Mouse (Mus musculus) limb, embryonic 13.5 days (tissue): ENCODE measurements around the gene Ntng1. TPM values are rescaled to one million over a fixed set of nuclear protein-coding genes. Genes with fewer than 3 reads are reported as not detected.

ENCODE experiments used
- ATAC-seq: fragments of 200-750 bp; cut with Nextera tagmentation; 2 replicates; pipeline ENCODE4 v1.8.0; 2017; ENCODE audit warnings: low read depth, moderate number of reproducible peaks, moderate TSS enrichment; ENCODE audit not compliant: low FRiP score
- H3K27ac ChIP-seq: fragments of 300-500 bp; sonication (generic); 2 replicates; pipeline ENCODE4 v1.5.1; 2015; ENCODE audit warnings: inconsistent platforms, mild to moderate bottlenecking, moderate library complexity
- H3K27me3 ChIP-seq: fragments of 300-500 bp; sonication (generic); 2 replicates; pipeline ENCODE4 v1.6.1; 2015; ENCODE audit warnings: mild to moderate bottlenecking, inconsistent platforms
- H3K36me3 ChIP-seq: fragments of 300-500 bp; sonication (generic); 2 replicates; pipeline ENCODE4 v1.6.1; 2015; ENCODE audit warnings: inconsistent platforms, mild to moderate bottlenecking, moderate library complexity
- H3K4me1 ChIP-seq: fragments of 300-500 bp; sonication (generic); 2 replicates; pipeline ENCODE4 v1.6.1; 2015; ENCODE audit warnings: inconsistent platforms
- H3K4me2 ChIP-seq: fragments of 300-500 bp; sonication (generic); replicated peaks from 2 replicates; pipeline ENCODE4 v1.6.1; 2015; ENCODE audit warnings: inconsistent platforms, mild to moderate bottlenecking, moderate library complexity
- H3K4me3 ChIP-seq: fragments of 300-500 bp; sonication (generic); 2 replicates; pipeline ENCODE4 v1.5.1; 2015; ENCODE audit warnings: moderate library complexity, mild to moderate bottlenecking, inconsistent platforms
- H3K9ac ChIP-seq: fragments of 300-500 bp; sonication (generic); 2 replicates; pipeline ENCODE4 v1.6.1; 2015; ENCODE audit warnings: mild to moderate bottlenecking, inconsistent platforms
- H3K9me3 ChIP-seq: fragments of 300-500 bp; sonication (generic); 2 replicates; pipeline ENCODE4 v1.6.1; 2016; ENCODE audit warnings: inconsistent platforms
- WGBS: fragments of 180-500 bp; shearing (Covaris S2); methylation state at CpG from one replicate; pipeline ENCODE4 v1.1.7; 2015; 5-methylcytosine and 5-hydroxymethylcytosine counted together
- polyA plus RNA-seq: library from polyadenylated mRNA; unstranded; fragments of >200 nt; fragmentation: Nextera tagmentation; extraction: Ambion mirVana; gene quantifications from 2 replicates; pipeline ENCODE4 v1.2.1, GENCODE M21; 2015

The Ntng1 gene
- polyA plus RNA-seq, 1 experiment from 2014 or later: 8.6 TPM

DNA sequence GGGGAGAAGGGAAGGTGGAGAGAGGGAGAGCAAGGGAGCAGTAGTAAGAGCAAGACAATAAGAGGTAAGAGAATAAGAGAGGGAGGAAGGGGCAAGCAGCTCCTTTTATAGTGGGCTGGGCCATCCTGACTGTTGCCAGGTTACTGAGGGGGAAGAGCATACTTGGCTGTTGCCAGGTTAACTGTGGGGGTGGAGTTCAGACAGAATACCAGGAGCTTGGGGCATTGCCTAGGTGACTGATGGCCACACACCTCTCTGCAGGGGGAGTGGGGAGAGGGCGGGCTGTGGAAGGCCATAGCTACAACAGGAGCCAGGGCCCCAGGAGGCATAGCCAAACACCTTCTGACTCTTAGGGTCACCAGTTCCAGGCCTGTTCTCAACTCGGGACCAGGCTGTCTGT lies 166.2 kb downstream of the Ntng1 start:
- Histone ChIP-seq H3K36me3 (no peaks in the 10 kb centered on the region), H3K27ac (no peak overlapping the region), H3K4me2 (no peak overlapping the region), H3K4me3 (no peak overlapping the region), H3K9ac (no peak overlapping the region), H3K27me3 (no peaks in the 10 kb centered on the region), H3K4me1 (0 out of 2 replicates have a peak, but pooled peaks cover 3% of the 10 kb centered on the region), H3K9me3 (no peaks in the 10 kb centered on the region)
- 71% methylated on average over 2 of the region's 2 CpGs for WGBS
- no peak for ATAC-seq

DNA sequence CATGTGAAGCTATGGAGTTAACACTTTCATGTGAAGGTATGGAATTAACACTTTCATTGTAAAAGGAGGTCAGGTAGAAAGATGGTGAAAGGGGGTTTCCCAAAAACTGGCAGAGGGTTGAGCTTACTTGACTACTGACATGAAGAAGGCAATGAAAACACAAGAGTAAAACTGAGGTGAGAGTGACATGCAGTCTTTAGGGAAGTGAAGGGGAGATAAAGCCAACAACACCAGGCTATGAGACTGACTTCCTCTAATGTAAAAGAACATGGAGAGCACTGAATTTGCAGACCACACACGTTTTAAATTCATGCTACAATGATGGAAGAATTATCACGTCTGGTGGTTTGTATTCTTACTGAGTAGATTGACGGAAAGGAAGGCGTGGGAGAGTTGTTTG lies 168.7 kb downstream of the Ntng1 start:
- Histone ChIP-seq H3K4me1 (0 out of 2 replicates have a peak, but pooled peaks cover 3% of the 10 kb centered on the region), H3K27me3 (no peaks in the 10 kb centered on the region), H3K9me3 (no peaks in the 10 kb centered on the region), H3K4me3 (no peak overlapping the region), H3K36me3 (no peaks in the 10 kb centered on the region), H3K27ac (no peak overlapping the region), H3K9ac (no peak overlapping the region), H3K4me2 (no peak overlapping the region)
- ATAC-seq: no peak
- 80% methylated on average over 4 of the region's 4 CpGs for WGBS

DNA sequence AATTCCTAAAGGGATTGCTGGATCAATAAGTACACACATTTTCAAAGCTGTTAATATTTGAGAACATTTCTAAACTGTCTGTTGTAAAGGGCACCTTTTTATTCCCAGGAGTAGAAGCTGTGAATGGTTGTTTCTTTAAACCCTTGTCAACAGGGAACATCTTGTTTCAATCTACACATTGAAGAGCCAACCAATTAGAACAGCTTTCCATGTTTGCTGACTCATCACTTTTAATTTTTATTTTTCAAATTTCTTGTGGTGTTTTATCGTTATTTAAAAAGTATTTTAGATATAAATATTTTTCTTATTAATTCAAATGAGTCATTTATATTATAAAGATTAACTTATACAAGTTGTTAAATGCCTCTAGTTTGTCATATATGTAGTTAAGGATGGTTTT lies 172.3 kb downstream of the Ntng1 start:
- no peaks in the 10 kb centered on the region for H3K27me3 ChIP-seq
- WGBS: 77% methylated on average over 1 of the region's 1 CpGs
- no peak overlapping the region for H3K4me3 ChIP-seq
- H3K4me1 ChIP-seq: no peaks in the 10 kb centered on the region
- no peak for ATAC-seq
- no peaks in the 10 kb centered on the region for H3K9me3 ChIP-seq
- no peak overlapping the region for H3K9ac ChIP-seq
- no peak overlapping the region for H3K27ac ChIP-seq
- H3K36me3 ChIP-seq: no peaks in the 10 kb centered on the region
- H3K4me2 ChIP-seq: no peak overlapping the region

DNA sequence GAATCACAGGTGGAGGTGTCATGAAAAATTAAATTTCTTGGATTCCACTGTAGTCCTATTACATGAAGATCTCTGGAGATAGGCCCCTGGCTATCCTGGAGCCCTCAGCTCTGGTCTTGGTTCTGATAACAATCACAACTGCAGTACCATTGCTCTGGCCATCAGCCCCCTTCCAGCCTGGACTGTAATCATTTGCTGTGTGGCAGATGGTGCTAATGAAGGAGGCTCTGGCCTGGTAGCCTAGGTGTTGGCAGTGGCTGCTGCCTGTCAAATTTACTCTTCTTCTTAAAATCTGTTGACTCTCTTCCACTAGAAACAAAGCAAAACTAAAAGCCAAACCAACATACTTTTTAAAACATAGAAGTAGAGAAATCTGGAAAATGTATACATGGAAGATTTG lies 173.6 kb downstream of the Ntng1 start:
- ATAC-seq: no peak
- H3K4me1 ChIP-seq: no peaks in the 10 kb centered on the region
- H3K4me2 ChIP-seq: no peak overlapping the region
- H3K4me3 ChIP-seq: no peak overlapping the region
- H3K9ac ChIP-seq: no peak overlapping the region
- no peak overlapping the region for H3K27ac ChIP-seq
- H3K9me3 ChIP-seq: no peaks in the 10 kb centered on the region
- no peaks in the 10 kb centered on the region for H3K36me3 ChIP-seq
- H3K27me3 ChIP-seq: no peaks in the 10 kb centered on the region

DNA sequence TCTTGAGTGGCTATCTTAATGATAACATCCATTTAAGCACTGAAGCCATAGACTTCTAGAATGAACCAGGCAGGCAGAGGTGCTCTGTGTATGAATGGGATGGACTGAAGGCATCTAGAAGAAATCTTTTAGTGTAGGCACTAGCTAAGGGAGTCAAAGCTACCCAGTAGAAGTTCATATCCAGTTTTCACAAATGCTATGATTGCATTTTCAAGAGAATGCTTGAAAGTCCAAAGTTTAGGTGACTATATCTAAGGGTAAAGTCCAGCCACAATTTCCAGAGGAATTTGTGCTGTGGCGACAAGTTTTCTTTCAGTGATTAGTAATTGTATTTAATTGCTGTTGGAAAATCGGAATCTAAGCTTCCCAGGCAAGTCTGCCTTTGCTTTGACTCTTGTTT lies 181.2 kb downstream of the Ntng1 start:
- H3K4me2 ChIP-seq: no peak overlapping the region
- H3K4me3 ChIP-seq: no peak overlapping the region
- no peaks in the 10 kb centered on the region for H3K4me1 ChIP-seq
- H3K9me3 ChIP-seq: no peaks in the 10 kb centered on the region
- 88% methylated on average over 2 of the region's 2 CpGs for WGBS
- H3K9ac ChIP-seq: no peak overlapping the region
- H3K27ac ChIP-seq: no peak overlapping the region
- ATAC-seq: no peak
- no peaks in the 10 kb centered on the region for H3K36me3 ChIP-seq
- no peaks in the 10 kb centered on the region for H3K27me3 ChIP-seq

DNA sequence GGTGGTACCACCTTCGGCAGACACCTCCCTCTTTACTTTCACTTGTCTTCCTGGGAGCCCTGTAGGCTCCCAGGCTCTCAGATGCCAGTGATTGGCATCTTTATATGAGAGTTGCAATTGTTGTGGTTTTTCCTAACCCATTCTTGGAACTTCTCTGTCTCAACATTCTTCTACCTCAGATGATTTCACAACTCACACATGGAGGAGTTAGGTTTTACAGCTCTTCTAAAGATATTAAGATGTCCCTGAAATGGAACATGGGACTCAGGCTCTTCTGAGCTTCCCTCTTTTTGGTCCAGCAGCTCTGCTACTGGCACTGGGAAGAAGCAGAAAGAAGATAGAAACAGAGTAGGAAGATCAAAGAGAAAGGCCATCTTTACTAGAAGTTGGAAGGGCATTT lies 200.9 kb downstream of the Ntng1 start:
- Histone ChIP-seq H3K27me3 (no peaks in the 10 kb centered on the region), H3K4me1 (peaks cover 10% of the 10 kb centered on the region), H3K9ac (no peak overlapping the region), H3K27ac (no peak overlapping the region), H3K4me3 (no peak overlapping the region), H3K9me3 (no peaks in the 10 kb centered on the region), H3K36me3 (no peaks in the 10 kb centered on the region), H3K4me2 (no peak overlapping the region)
- no peak for ATAC-seq
- WGBS: 78% methylated on average over 1 of the region's 1 CpGs

DNA sequence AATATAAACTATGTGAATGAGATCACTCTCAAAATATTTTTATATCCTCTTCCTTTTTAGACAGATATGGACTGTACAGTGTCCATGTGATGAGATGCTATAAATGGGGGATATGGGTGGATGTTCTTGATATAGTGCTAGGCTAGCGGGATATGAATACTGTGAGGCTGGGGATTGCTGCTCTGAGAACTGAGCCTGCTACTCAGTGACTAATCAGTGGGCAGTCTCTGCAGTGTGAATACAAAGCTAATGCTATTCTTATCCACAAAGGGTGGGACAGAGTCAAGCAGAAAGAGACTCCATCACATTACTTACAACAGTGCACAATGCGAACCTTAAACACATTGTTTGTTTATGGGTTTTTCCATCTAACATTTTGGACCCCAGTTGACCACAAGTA lies 206.2 kb downstream of the Ntng1 start:
- H3K4me2 ChIP-seq: no peak overlapping the region
- no peaks in the 10 kb centered on the region for H3K9me3 ChIP-seq
- ATAC-seq: no peak
- H3K27me3 ChIP-seq: no peaks in the 10 kb centered on the region
- H3K9ac ChIP-seq: no peak overlapping the region
- 92% methylated on average over 2 of the region's 2 CpGs for WGBS
- H3K27ac ChIP-seq: no peak overlapping the region
- no peak overlapping the region for H3K4me3 ChIP-seq
- H3K36me3 ChIP-seq: no peaks in the 10 kb centered on the region
- peaks cover 29% of the 10 kb centered on the region for H3K4me1 ChIP-seq

DNA sequence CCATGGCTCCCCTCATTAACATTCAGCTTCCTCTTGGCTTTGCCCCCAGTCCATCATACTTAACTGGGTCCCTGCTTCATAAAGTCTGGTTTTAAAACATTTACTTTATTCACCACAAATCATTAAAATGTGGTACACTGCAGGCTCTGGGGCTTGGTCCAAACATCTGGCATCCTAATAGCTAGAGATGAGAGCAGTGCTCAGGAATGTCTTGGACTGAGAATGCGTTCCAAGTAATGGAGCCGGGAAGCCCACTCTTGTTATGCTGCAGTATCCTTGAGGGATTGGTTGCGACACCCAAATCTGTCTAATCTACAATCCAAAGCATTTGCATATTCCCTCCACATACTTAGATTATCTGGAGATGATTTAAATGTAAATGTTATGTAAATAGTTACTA lies 207.5 kb downstream of the Ntng1 start:
- Histone ChIP-seq H3K27ac (0 out of 2 replicates have a peak overlapping the region, but pooled peaks have one; percentile 28), H3K4me1 (peaks cover 29% of the 10 kb centered on the region), H3K36me3 (no peaks in the 10 kb centered on the region), H3K4me3 (no peak overlapping the region), H3K9ac (no peak overlapping the region), H3K9me3 (no peaks in the 10 kb centered on the region), H3K27me3 (no peaks in the 10 kb centered on the region), H3K4me2 (no peak overlapping the region)
- 25% methylated on average over 3 of the region's 3 CpGs for WGBS
- ATAC-seq: peak; percentile 93

DNA sequence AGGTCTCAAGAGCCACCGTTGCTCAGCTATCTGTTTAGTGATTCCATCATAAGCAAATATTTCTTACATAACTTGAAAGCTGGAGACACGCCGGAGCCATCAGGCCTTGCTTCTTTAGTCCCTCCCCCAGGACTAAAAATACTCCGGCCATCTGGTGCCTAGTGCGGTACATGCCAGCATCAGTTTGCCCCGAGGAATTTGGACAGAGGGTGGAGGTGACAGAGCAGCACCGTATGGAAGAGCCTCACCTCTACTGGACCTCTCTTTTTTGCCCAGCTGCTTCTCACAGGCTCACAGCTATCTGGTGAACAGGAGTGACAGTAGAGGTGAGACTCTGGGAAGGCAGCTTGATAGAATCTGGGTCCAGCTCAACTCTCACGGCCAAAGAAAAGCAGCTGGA lies 211.6 kb downstream of the Ntng1 start:
- H3K4me2 ChIP-seq: no peak overlapping the region
- no peak overlapping the region for H3K4me3 ChIP-seq
- H3K36me3 ChIP-seq: no peaks in the 10 kb centered on the region
- no peaks in the 10 kb centered on the region for H3K9me3 ChIP-seq
- H3K27me3 ChIP-seq: no peaks in the 10 kb centered on the region
- H3K27ac ChIP-seq: no peak overlapping the region
- H3K4me1 ChIP-seq: peaks cover 14% of the 10 kb centered on the region
- no peak for ATAC-seq
- 69% methylated on average over 8 of the region's 8 CpGs for WGBS
- no peak overlapping the region for H3K9ac ChIP-seq

DNA sequence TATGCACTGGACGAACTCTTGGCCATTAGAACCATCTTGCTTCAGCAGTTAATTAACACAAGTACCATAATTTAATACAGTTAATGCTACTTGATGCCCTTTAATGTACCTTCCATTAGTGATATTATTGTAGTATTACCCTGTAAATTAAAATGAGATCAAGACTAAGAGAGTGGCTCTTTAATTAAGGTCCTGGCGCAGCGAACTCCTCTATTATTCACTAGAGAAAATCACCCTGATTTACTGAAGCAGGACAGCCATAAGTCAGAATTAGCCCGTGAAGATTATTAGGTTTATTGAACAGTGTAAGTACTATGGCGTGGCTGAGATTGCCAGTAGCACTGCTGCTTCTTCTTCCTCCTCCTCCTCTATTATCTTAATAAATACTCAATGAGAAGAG lies 212.8 kb downstream of the Ntng1 start:
- no peaks in the 10 kb centered on the region for H3K9me3 ChIP-seq

DNA sequence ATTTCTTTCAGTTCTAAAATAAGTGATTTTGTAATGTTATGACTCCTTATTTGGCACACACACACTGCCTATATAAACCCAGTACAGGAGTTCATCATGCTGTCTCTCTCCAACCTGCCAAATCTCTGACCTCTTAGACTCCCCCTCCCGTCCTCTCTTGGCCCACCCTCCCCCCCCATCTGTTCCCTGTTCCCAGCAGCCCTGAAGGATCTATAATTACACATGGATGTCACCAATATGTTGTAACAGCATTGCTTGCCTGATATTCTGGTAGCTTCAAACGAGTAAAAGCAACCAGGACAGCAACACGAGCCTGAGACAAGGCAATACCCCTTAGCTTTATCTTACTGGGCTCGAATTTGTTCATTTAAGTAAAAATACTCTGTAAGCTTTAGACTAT lies 220.0 kb downstream of the Ntng1 start:
- no peak overlapping the region for H3K9ac ChIP-seq
- ATAC-seq: no peak
- H3K9me3 ChIP-seq: no peaks in the 10 kb centered on the region
- H3K4me1 ChIP-seq: peaks cover 7% of the 10 kb centered on the region; the same call in 1 of the 2 replicates
- no peak overlapping the region for H3K4me2 ChIP-seq
- H3K4me3 ChIP-seq: no peak overlapping the region
- no peak overlapping the region for H3K27ac ChIP-seq
- no peaks in the 10 kb centered on the region for H3K36me3 ChIP-seq
- H3K27me3 ChIP-seq: no peaks in the 10 kb centered on the region
- WGBS: 69% methylated on average over 4 of the region's 4 CpGs

More for the DNA sequence above, 212.8 kb downstream of the Ntng1 start:
- Histone ChIP-seq H3K27me3 (no peaks in the 10 kb centered on the region), H3K4me3 (no peak overlapping the region), H3K36me3 (no peaks in the 10 kb centered on the region), H3K4me1 (peaks cover 4% of the 10 kb centered on the region), H3K4me2 (no peak overlapping the region), H3K9ac (no peak overlapping the region), H3K27ac (no peak overlapping the region)
- 65% methylated on average over 5 of the region's 5 CpGs for WGBS
- ATAC-seq: no peak

DNA sequence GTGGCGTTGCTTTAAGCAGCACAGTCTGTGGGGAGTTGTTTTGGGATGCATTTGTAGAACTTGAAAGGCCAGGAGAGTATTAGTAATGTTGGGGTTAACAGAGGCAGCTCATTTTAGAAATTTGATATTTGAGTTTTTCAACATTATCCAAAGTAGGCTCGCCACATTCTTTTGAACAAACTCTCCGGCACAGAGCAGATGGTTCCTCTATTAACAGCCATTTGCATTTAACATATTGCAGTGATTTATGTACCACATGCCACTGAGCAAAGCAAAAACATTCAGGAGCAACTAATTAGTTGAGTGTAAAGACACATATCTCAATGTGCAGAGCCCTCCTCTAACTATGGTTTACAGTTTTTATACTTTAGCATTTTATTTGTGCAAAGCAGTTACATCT lies 224.8 kb downstream of the Ntng1 start:
- no peak for ATAC-seq
- no peaks in the 10 kb centered on the region for H3K36me3 ChIP-seq
- no peak overlapping the region for H3K4me3 ChIP-seq
- 0 out of 2 replicates have a peak, but pooled peaks cover 4% of the 10 kb centered on the region for H3K27me3 ChIP-seq
- no peak overlapping the region for H3K27ac ChIP-seq
- H3K9ac ChIP-seq: no peak overlapping the region
- H3K4me1 ChIP-seq: peaks cover 17% of the 10 kb centered on the region
- H3K4me2 ChIP-seq: no peak overlapping the region
- no peaks in the 10 kb centered on the region for H3K9me3 ChIP-seq
- WGBS: 22% methylated on average over 3 of the region's 3 CpGs

DNA sequence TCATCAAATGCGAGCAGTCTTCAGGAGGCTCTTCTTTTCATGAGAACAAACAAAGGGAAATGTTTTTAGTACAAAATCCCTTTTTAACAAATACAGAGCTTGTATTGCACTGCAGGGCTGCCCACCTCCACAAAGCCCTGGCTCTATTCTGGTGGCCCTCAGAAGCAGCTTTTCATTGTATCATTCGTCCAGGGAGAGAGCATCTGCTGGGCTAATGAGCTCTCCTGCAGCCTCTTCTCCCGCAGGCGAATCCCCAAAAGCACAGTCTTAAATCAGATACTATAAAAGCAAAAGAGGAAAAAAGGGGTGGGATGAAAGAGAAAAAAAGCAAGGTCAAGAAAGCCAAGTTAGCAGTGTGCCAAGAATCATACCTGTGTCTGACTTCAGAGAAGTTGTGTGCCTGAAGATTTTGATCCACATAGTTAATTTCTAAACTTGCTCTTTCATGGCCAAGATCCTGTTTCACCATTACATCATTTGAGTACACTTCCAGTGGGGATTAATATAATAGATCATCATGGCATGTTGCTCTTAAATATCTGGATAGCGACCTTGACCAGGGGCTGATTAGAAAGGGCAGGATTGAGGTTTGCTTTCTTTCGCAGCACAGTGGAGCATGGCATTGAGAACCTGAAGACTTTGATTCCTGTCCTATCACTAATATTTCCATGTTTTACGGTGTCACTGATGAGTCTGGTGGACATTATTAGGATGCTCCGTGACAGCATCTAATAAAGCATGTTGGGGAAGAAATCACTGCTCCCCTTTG lies 225.7 kb downstream of the Ntng1 start:
- H3K36me3 ChIP-seq: no peaks in the 10 kb centered on the region
- no peak overlapping the region for H3K4me2 ChIP-seq
- 0 out of 2 replicates have a peak, but pooled peaks cover 4% of the 10 kb centered on the region for H3K27me3 ChIP-seq
- no peak for ATAC-seq
- no peak overlapping the region for H3K27ac ChIP-seq
- H3K4me3 ChIP-seq: no peak overlapping the region
- WGBS: 61% methylated on average over 8 of the region's 8 CpGs
- peaks cover 17% of the 10 kb centered on the region for H3K4me1 ChIP-seq
- no peak overlapping the region for H3K9ac ChIP-seq
- H3K9me3 ChIP-seq: no peaks in the 10 kb centered on the region
